Mouse (Mus musculus): ENCODE measurements around the gene Znrf2. TPM values are rescaled to one million over a fixed set of nuclear protein-coding genes. Genes with fewer than 3 reads are reported as not detected.

Gene Znrf2
- total and polyA plus RNA-seq, 3 experiments = 16.0 to 26.9 (median 18.3) TPM

DNA sequence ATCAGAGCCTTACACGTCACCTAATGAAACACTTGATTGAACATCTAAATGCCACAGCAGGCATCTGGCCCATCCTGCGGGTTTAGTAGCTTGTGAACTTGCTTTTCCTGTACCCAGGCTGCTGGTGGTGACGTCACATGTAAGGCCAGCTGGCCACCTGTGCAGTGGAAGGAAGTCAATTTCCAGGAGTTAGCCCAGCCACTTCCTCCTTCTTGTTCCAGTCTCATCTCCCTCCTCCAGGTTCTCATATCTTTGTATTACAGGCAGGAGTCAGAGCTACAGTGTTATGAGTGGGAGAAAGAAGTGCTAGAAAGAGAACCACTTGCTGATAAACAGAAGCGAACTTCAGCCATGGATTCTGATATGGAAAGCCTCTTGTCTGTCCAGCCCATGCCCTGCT lies 99.4 kb downstream of the Znrf2 start:
- Histone ChIP-seq H3K27me3 (replicated peaks) (no peaks in the 10 kb centered on the region), H3K4me3 (replicated peaks in 1 of 3; ENCODE audit: low read depth in 2 of 3, low read length in 2 of 3, poor library complexity in 1 of 3) (no peak overlapping the region), H3K79me2 (replicated peaks; ENCODE audit: control insufficient read depth, extremely low read depth, insufficient read depth, poor library complexity, severe bottlenecking) (no peaks in the 10 kb centered on the region), H3K4me2 (ENCODE audit: insufficient read depth, low read depth, poor library complexity, severe bottlenecking) (no peak overlapping the region), H3K9ac (ENCODE audit: insufficient read depth, low read depth) (no peak overlapping the region), H3K27ac (ENCODE audit: insufficient read depth, low read depth) (no peak overlapping the region), H3K4me1 (ENCODE audit: control insufficient read depth in 1 of 2, insufficient read depth in 2 of 2) (peaks cover 3 to 16% of the 10 kb centered on the region in 2 experiments; a peak in 3 of 4 replicates), H3K36me3 (replicated peaks in 1 of 2; ENCODE audit: control insufficient read depth in 1 of 2, insufficient read depth in 1 of 2, low read length in 1 of 2) (no peaks in the 10 kb centered on the region), H3K9me3 (replicated peaks; ENCODE audit: low read length) (no peaks in the 10 kb centered on the region)
- no peak for TF ChIP-seq JUND (conservative IDR thresholded peaks at IDR 0.05; ENCODE audit: low read depth, low read length)
- no peak for TF ChIP-seq SMC3 (IDR thresholded peaks at IDR 0.05; ENCODE audit: low read depth, low read length)
- no peak for TF ChIP-seq EP300 (IDR thresholded peaks at IDR 0.05; ENCODE audit: low read length)
- TF ChIP-seq CHD2 (IDR thresholded peaks at IDR 0.05; ENCODE audit: low read length) = no peak
- no peak for TF ChIP-seq ZC3H11A (IDR thresholded peaks at IDR 0.05; ENCODE audit: low read depth, low read length)
- no peak for TF ChIP-seq POLR2A (IDR thresholded peaks at IDR 0.05; ENCODE audit: low read depth, low read length)
- TF ChIP-seq TCF12 (IDR thresholded peaks at IDR 0.05; ENCODE audit: low read depth, low read length) = no peak
- no peak for TF ChIP-seq ZMIZ1 (IDR thresholded peaks at IDR 0.05; ENCODE audit: low read depth, low read length)
- TF ChIP-seq ELF1 (IDR thresholded peaks at IDR 0.05; ENCODE audit: low read depth, low read length) = no peak
- TF ChIP-seq MXI1 (IDR thresholded peaks at IDR 0.05; ENCODE audit: low read depth, low read length) = no peak
- no peak for TF ChIP-seq KAT2A (IDR thresholded peaks at IDR 0.05; ENCODE audit: insufficient replicate concordance, low read length)
- no peak for TF ChIP-seq E2F4 (IDR thresholded peaks at IDR 0.05; ENCODE audit: insufficient replicate concordance, low read depth, low read length)
- no peak for TF ChIP-seq IRF4 (IDR thresholded peaks at IDR 0.05; ENCODE audit: low read depth, low read length)
- no peak for TF ChIP-seq ETS1 (conservative IDR thresholded peaks at IDR 0.05; ENCODE audit: low read depth, low read length)
- no peak for TF ChIP-seq CHD1 (IDR thresholded peaks at IDR 0.05; ENCODE audit: low read depth, low read length)
- DNase-seq (ENCODE audit: extremely low read depth) = no peak
- in situ Hi-C loops (cut with MboI; ENCODE audit: low pct_ligation_motif_present, low pct_unique_long_range_greater_than_20kb, low sequenced_read_pairs) (loop anchor here (10.0 to 25.0 kb wide), 4 partner anchors 99 to 329 kb away; partner anchors contain the start of genes Fkbp14, Plekha8 and Znrf2), dilution Hi-C loops (cut with MboI; ENCODE audit: extremely low pct_ligation_motif_present, extremely low pct_unique_long_range_greater_than_20kb, low sequenced_read_pairs) (no loop called here)

DNA sequence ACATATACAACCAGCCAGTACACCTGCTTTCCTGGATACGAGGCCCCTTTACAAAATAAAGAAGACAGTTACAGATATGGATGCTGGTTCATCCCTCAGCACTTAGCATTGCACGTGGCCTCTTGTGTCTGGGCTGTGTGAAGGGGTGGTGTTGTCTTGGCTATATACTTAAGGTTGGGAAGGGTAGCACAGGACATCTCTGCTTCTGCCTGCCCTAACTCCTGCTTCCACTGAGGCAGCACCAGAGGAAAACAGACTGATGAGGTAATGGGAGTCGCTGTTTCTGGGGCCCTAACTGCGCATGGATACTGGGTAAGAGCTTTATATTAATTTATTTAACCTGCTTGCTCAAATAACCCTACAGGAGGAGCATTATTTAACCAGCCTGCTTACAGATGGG lies 100.2 kb downstream of the Znrf2 start:
- H3K9ac ChIP-seq (ENCODE audit: insufficient read depth, low read depth) = no peak overlapping the region
- H3K4me2 ChIP-seq (ENCODE audit: insufficient read depth, low read depth, poor library complexity, severe bottlenecking) = no peak overlapping the region
- H3K27ac ChIP-seq (ENCODE audit: insufficient read depth, low read depth) = no peak overlapping the region
- no peak for DNase-seq (ENCODE audit: extremely low read depth)
- dilution Hi-C loops (cut with MboI; ENCODE audit: extremely low pct_ligation_motif_present, extremely low pct_unique_long_range_greater_than_20kb, low sequenced_read_pairs) (no loop called here), in situ Hi-C loops (cut with MboI; ENCODE audit: low pct_ligation_motif_present, low pct_unique_long_range_greater_than_20kb, low sequenced_read_pairs) (loop anchor here (10.0 to 25.0 kb wide), 4 partner anchors 98 to 330 kb away; partner anchors contain the start of genes Fkbp14, Plekha8 and Znrf2)
- H3K27me3 ChIP-seq (replicated peaks) = no peaks in the 10 kb centered on the region
- peaks cover 3 to 16% of the 10 kb centered on the region in 2 experiments; a peak in 3 of 4 replicates for H3K4me1 ChIP-seq (ENCODE audit: control insufficient read depth in 1 of 2, insufficient read depth in 2 of 2)
- H3K9me3 ChIP-seq (replicated peaks; ENCODE audit: low read length) = no peaks in the 10 kb centered on the region
- H3K79me2 ChIP-seq (replicated peaks; ENCODE audit: control insufficient read depth, extremely low read depth, insufficient read depth, poor library complexity, severe bottlenecking) = no peaks in the 10 kb centered on the region
- H3K36me3 ChIP-seq (replicated peaks in 1 of 2; ENCODE audit: control insufficient read depth in 1 of 2, insufficient read depth in 1 of 2, low read length in 1 of 2) = no peaks in the 10 kb centered on the region
- H3K4me3 ChIP-seq (replicated peaks in 1 of 3; ENCODE audit: low read depth in 2 of 3, low read length in 2 of 3, poor library complexity in 1 of 3) = no peak overlapping the region
- no peak for TF ChIP-seq BHLHE40 (IDR thresholded peaks at IDR 0.05; ENCODE audit: low read depth, low read length)
- no peak for TF ChIP-seq GABPA (IDR thresholded peaks at IDR 0.05; ENCODE audit: insufficient replicate concordance, low read depth, low read length)
- no peak for TF ChIP-seq CHD2 (IDR thresholded peaks at IDR 0.05; ENCODE audit: low read length)
- TF ChIP-seq POLR2AphosphoS2 (IDR thresholded peaks at IDR 0.05; ENCODE audit: low read depth, low read length) = no peak
- no peak for TF ChIP-seq MAZ (IDR thresholded peaks at IDR 0.05; ENCODE audit: low read depth, low read length)
- TF ChIP-seq IRF4 (IDR thresholded peaks at IDR 0.05; ENCODE audit: low read depth, low read length) = no peak
- TF ChIP-seq TBP (conservative IDR thresholded peaks at IDR 0.05; ENCODE audit: low read depth, low read length) = no peak
- no peak for TF ChIP-seq MAX (IDR thresholded peaks at IDR 0.05; ENCODE audit: low read length)
- TF ChIP-seq HCFC1 (IDR thresholded peaks at IDR 0.05; ENCODE audit: low read depth, low read length) = no peak
- TF ChIP-seq RCOR1 (conservative IDR thresholded peaks at IDR 0.05; ENCODE audit: low read depth, low read length) = no peak
- no peak for TF ChIP-seq EP300 (IDR thresholded peaks at IDR 0.05; ENCODE audit: low read length)
- no peak for TF ChIP-seq UBTF (IDR thresholded peaks at IDR 0.05; ENCODE audit: low read depth, low read length)
- no peak for TF ChIP-seq SMC3 (IDR thresholded peaks at IDR 0.05; ENCODE audit: low read depth, low read length)
- TF ChIP-seq SIN3A (IDR thresholded peaks at IDR 0.05; ENCODE audit: low read length) = no peak
- TF ChIP-seq E2F4 (IDR thresholded peaks at IDR 0.05; ENCODE audit: insufficient replicate concordance, low read depth, low read length) = no peak
- no peak for TF ChIP-seq MYC (IDR thresholded peaks at IDR 0.05; ENCODE audit: low read depth, low read length)
- TF ChIP-seq USF2 (conservative IDR thresholded peaks at IDR 0.05; ENCODE audit: low read depth, low read length) = no peak
- TF ChIP-seq ELF1 (IDR thresholded peaks at IDR 0.05; ENCODE audit: low read depth, low read length) = no peak
- TF ChIP-seq MXI1 (IDR thresholded peaks at IDR 0.05; ENCODE audit: low read depth, low read length) = no peak

All from CH12.LX (cell line).